Mouse (Mus musculus): ENCODE data around the gene Ddah2. TPM values are rescaled to one million over a fixed set of nuclear protein-coding genes. Genes with fewer than 3 reads are reported as not detected.

The Ddah2 gene
- 1 to 10 TPM; 8.4 to 8.9 TPM for total RNA-seq (2021)
- long read RNA-seq, experiment 1, transcript Ddah2-201 (7 exons, 1,342 nt): major isoform, 10 of 15 reads
- long read RNA-seq, experiment 1, partial matches to known transcripts: 4 of 15 reads
- long read RNA-seq, experiment 1, other reads (novel, unspliced or antisense): 1 of 15 reads
- long read RNA-seq, experiment 2, transcript Ddah2-201 (7 exons, 1,342 nt): major isoform, 11 of 19 reads
- long read RNA-seq, experiment 2, partial matches to known transcripts: 3 of 19 reads
- long read RNA-seq, experiment 2, other reads (novel, unspliced or antisense): 4 of 19 reads

DNA sequence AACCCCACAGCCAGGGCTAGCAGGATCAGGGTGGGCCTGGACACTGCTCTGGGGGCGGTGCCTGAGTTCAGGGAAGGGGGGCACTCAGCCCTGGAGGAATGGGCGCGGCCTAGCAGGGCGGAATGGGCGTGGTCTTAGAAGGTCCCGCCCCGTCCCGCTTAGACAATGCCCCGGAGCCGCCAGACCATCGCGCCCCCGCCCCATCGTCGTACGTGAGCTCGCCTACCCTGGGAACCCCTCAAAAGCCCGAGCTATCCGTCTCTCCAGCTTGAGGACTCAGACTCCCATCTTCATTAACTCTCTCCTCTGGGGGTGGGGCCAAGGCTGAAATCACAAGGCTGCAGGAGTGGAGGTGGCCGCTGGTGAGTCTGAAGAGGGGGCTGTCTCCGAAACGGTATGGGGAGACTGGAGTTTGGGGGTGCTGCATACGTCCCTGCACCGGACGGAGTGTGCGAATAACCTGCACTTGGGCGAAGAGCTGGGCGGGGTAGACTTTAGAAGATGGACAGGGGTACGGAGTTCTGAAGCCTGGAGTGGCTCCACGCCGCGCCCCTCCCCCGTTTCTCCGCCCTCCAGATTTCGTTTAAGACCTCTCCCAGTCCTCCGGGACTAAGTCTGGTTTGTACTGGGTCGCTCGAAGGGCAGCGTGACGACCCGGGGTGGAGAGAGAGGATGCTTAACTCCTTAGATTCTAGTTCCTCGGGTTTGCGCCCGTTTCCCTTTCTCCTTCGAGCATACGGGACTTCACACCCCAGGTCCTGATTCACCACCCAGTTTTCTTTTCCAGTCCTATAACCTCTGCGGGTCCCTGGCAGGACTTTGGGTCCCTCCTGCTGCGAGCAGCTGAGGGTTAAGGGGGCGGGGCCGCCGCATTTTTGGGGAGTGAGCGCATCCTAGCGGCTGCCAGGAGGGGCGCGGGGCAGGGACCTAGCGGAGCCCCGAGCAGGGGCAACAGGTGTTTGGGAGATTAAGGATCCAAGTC, at the start of gene Ddah2:
Gene Ddah2 (plus strand): TSS at position 125 of the 982 bp plus-strand sequence.
- intact Hi-C loops (cut with DNase I): loop anchor here (2.0 kb wide), 1 partner anchor 36 kb away; no protein-coding TSS in a partner anchor
- peak; percentile 89 to 93 for DNase-seq

GRCm38 (mm10) chr17:35009586-35009985, 49.2 kb upstream of the Ddah2 start:
- intact Hi-C loops (cut with DNase I): no loop called here

GRCm38 (mm10) chr17:35011440-35011839, 47.4 kb upstream of the Ddah2 start:
- no peak for DNase-seq
- intact Hi-C loops (cut with DNase I): no loop called here

More at GRCm38 (mm10) chr17:35009586-35009985, 49.2 kb upstream of the Ddah2 start:
- DNase-seq: no peak

- DNase-seq: no peak
- intact Hi-C loops (cut with DNase I): no loop called here
These were observed 46.4 kb upstream of the Ddah2 start for GRCm38 (mm10) chr17:35012430-35012829.

DNA sequence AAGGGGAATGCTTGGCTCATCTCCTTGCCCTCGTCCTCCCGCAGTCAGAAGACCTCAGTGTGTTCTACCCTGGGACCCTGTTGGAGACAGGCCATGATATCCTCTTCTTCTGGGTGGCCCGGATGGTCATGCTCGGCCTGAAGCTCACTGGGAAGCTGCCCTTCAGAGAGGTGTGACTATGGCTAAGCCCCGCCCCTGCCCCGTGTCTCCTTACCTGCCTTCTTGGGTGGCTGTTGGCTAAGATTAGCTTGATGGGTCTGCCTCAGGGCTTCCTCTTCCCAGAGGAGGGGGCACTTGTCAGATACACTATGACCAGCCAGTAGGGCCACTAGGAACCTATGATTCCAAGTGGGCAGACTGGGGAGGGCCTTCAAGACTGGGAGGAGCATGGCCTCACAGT, 45.6 kb upstream of the Ddah2 start:
- intact Hi-C loops (cut with DNase I): no loop called here
- no peak for DNase-seq

- intact Hi-C loops (cut with DNase I): no loop called here
- no peak for DNase-seq
These were observed 43.5 kb upstream of the Ddah2 start for GRCm38 (mm10) chr17:35015296-35015695.

DNA sequence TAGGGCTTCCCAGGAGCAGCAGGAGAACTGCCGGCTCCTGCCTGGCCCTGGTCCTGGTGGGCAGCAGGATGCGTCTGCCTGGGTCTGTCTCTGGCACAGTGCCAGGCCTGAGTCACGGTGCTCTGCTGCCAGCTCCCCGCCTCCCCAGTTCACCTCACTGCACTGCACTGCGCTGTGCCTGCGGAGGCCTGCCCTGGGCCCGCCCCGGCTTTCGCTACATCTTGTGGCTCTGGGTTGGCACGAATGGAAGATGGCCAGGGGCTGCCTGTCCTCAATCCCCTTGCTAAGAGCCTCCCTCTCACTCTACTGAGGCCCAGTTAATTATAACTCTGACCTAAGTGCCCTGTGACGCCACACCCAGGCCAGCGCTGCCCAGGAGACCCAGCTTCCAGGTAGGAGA, 42.5 kb upstream of the Ddah2 start, which contains the start of gene Vwa7:
Gene Vwa7 (plus strand): TSS at position 204 of the 400 bp plus-strand sequence.
- intact Hi-C loops (cut with DNase I): no loop called here
- peak in 1 of 2 experiments; percentile 49 for DNase-seq

- intact Hi-C loops (cut with DNase I): no loop called here
- no peak for DNase-seq
These were observed 41.8 kb upstream of the Ddah2 start for GRCm38 (mm10) chr17:35016791-35017705.

GRCm38 (mm10) chr17:35017706-35018030, 41.2 kb upstream of the Ddah2 start:
- peak in 1 of 2 experiments; percentile 13 for DNase-seq
- intact Hi-C loops (cut with DNase I): no loop called here

DNA sequence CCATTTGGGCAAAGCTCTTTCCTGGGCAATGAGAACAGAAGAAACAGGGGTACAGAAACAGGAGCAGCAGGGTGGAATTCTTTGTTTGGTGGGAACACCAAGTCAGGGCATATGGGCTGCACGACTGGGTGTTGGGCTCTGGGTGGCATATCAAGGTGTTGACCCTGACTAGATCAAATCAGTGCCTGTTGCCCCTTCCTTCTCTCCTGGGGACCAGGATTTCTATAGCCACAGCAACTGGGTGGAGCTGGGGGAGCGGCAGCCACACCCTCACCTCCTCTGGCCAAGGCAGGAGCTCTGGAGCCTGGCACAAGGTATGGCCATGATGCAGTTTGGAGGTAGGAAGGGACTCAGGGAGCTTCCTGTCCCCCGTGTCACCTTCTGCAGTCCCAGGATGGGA, 40.7 kb upstream of the Ddah2 start:
- intact Hi-C loops (cut with DNase I): no loop called here
- no peak for DNase-seq

DNA sequence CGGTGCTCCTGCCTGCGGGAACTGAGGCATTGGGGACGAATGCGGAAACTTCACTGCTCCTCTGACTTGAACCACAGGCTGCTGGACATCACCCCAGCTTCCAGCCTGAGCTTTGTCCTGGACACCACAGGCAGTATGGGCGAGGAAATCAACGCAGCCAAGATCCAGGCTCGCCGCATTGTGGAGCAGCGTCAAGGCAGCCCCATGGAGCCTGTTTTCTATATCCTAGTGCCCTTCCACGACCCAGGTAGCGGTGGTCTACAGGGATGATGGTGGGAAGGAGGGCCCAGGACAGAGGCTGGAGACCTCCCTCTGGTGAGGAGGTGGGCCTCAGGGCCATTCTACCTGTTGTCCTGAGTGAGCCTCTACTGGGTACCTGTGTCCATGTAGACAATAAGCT, 38.9 kb upstream of the Ddah2 start:
- no peak for DNase-seq
- intact Hi-C loops (cut with DNase I): loop anchor here (5.0 kb wide), 1 partner anchor 67 kb away; the partner anchor contains the start of genes Abhd16a and Ly6g6f

GRCm38 (mm10) chr17:35020551-35020950, 38.3 kb upstream of the Ddah2 start:
- intact Hi-C loops (cut with DNase I): loop anchor here (5.0 kb wide), 1 partner anchor 67 kb away; the partner anchor contains the start of genes Abhd16a and Ly6g6f
- no peak for DNase-seq

DNA sequence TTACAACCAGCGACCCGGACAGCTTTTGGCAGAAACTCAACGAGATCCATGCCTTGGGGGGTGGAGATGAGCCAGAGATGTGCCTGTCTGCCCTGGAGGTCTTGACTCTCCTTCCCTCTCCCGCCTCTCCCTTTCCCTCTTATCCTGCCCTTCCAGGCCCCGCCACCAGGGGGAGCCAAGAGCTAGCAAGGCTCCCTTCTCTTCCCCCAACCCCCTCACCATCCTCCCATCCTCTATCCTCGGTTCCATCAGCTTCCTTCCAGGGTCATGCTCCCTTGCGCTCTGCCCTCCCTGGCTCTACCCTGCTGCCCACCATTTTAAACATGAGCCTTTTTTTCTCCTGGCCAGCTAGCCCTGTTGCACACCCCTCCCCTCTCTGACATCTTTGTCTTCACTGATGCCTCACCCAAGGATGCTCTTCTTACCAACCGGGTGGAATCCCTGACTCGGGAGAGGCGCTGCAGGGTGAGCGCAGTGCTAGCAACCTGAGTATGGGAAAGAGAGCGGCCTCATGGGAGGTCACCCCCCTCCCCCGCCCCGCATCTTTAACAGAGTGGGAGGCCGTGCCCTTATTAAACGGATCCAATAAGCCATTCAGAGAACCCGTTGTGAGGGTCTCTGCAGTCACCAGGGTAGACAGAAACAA, 37.5 kb upstream of the Ddah2 start:
- DNase-seq: peak; percentile 84 to 90
- intact Hi-C loops (cut with DNase I): loop anchor here (1.0 to 5.0 kb wide), 2 partner anchors 66 to 84 kb away; partner anchors contain the start of genes Abhd16a and Ly6g6f

GRCm38 (mm10) chr17:35021842-35022477, 36.9 kb upstream of the Ddah2 start:
- DNase-seq: peak in 1 of 2 experiments; percentile 14
- intact Hi-C loops (cut with DNase I): loop anchor here (1.0 to 5.0 kb wide), 3 partner anchors 37 to 83 kb away; partner anchors contain the start of genes Abhd16a, Ddah2 and Ly6g6f

GRCm38 (mm10) chr17:35022541-35023060, 36.2 kb upstream of the Ddah2 start:
- intact Hi-C loops (cut with DNase I): loop anchor here (2.0 to 5.0 kb wide), 2 partner anchors 36 to 65 kb away; partner anchors contain the start of genes Abhd16a, Ddah2 and Ly6g6f
- peak in 1 of 2 experiments; percentile 11 for DNase-seq

DNA sequence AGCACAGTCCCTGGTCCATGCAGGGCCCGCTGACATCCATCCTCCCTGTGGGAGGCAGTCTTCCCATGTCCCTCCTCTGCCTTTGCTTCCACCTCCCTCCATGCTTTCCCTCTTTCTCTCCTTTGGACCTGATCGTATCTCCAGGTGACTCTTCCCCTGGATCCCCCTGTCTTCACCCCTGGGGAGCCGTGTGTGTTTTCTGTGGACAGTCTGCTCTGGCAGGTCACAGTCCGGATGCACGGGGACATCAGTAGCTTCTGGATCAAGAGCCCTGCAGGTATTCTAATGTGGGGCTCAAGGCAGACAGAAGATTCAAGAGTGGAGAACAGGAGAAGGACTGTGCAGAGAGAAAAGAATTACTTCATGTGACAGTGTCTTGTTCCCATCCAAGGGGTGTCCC, 35.6 kb upstream of the Ddah2 start:
- DNase-seq: no peak
- intact Hi-C loops (cut with DNase I): loop anchor here (2.0 to 5.0 kb wide), 2 partner anchors 36 to 64 kb away; partner anchors contain the start of genes Abhd16a, Ddah2 and Ly6g6f

GRCm38 (mm10) chr17:35023756-35024155, 35.1 kb upstream of the Ddah2 start:
- intact Hi-C loops (cut with DNase I): loop anchor here (2.0 to 5.0 kb wide), 2 partner anchors 35 to 64 kb away; partner anchors contain the start of genes Abhd16a, Ddah2 and Ly6g6f
- DNase-seq: peak in 1 of 2 experiments; percentile 12

DNA sequence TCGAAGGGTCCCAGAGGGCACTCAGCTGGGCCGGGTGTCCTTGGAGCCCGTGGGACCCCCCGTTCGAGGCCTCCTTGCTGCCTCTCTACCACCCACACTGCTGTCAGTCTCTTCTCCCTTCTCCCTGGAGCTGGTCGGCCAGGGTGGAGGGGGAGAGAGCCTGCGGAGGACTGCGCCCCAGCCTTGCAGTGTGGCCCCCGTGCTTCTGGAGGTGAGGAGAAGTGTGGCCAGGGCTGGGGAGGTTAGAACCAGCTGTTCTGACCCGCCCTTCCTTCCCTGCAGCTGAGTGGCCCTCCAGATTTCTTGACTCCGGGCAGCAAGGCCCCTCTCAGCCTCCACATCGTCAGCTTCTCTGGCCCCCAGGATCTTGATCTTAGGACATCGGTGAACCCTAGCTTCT, 34.6 kb upstream of the Ddah2 start:
- intact Hi-C loops (cut with DNase I): loop anchor here (5.0 kb wide), 1 partner anchor 63 kb away; the partner anchor contains the start of genes Abhd16a and Ly6g6f

More for the DNA sequence above, 34.6 kb upstream of the Ddah2 start:
- DNase-seq: peak in 1 of 2 experiments; percentile 16
